Comparison of ENCODE assay signal across 11 mouse cellular contexts in genomic region chr10:4006296-4007015, GRCm38 (mm10). TPM values are rescaled to one million over a fixed set of nuclear protein-coding genes. Genes with fewer than 3 reads are reported as not detected.
A peak's percentile ranks its signal among the peaks of the same experiment; 100 is the strongest.
DNase-seq lines count a peak whose midpoint lies in the region; ATAC-seq and TF ChIP-seq lines count a peak whose summit lies in the region.
"Had no signal": no experiment of that assay in that cellular context is flagged by ENCODE, and none has a peak within 500 bp of the region (broad histone marks: within the 10 kb centered on the region; RNA-seq: fewer than 3 reads in every experiment).

No protein-coding gene starts in this region.

- H3K4me1 ChIP-seq in embryonic facial prominence, embryonic 11.5 days (ENCODE audit: control insufficient read depth, insufficient read depth, low read length), result no peaks in the 10 kb centered on the region
- no peaks in the 10 kb centered on the region for H3K4me1 ChIP-seq in embryonic facial prominence, embryonic 10.5 days
- peaks cover 11% of the 10 kb centered on the region for H3K4me1 ChIP-seq in intestine, embryonic 14.5 days (replicated peaks; ENCODE audit: control insufficient read depth, insufficient read depth, low read length)
- no peaks in the 10 kb centered on the region; the same call in 1 of the 2 replicates for H3K4me1 ChIP-seq in intestine, postnatal 0 days (replicated peaks; ENCODE audit: control insufficient read depth, insufficient read depth, low read length)
- H3K4me1 ChIP-seq in midbrain, embryonic 16.5 days (ENCODE audit: control insufficient read depth, insufficient read depth, low read length), result no peaks in the 10 kb centered on the region
- H3K4me1 ChIP-seq in midbrain, embryonic 10.5 days, result no peaks in the 10 kb centered on the region
- peaks cover 9% of the 10 kb centered on the region; the same call in 1 of the 2 replicates for H3K4me1 ChIP-seq in stomach, embryonic 15.5 days
- H3K4me1 ChIP-seq: neural tube, embryonic 12.5 days had no signal

- no peak overlapping the region for H3K4me3 ChIP-seq in embryonic facial prominence, embryonic 11.5 days (ENCODE audit: low read depth, low read length)
- no peak overlapping the region for H3K4me3 ChIP-seq in embryonic facial prominence, embryonic 10.5 days
- no peak overlapping the region for H3K4me3 ChIP-seq in intestine, embryonic 14.5 days (ENCODE audit: low read depth, low read length)
- no peak overlapping the region for H3K4me3 ChIP-seq in intestine, postnatal 0 days (ENCODE audit: low read depth, low read length)
- no peak overlapping the region for H3K4me3 ChIP-seq in midbrain, embryonic 16.5 days (ENCODE audit: low read depth, low read length)
- no peak overlapping the region for H3K4me3 ChIP-seq in midbrain, embryonic 10.5 days
- no peak overlapping the region for H3K4me3 ChIP-seq in stomach, embryonic 15.5 days (replicated peaks)
- H3K4me3 ChIP-seq: neural tube, embryonic 12.5 days had no signal

- no peak for TF ChIP-seq CTCF in intestine, postnatal 0 days (IDR thresholded peaks at IDR 0.05; ENCODE audit: low read depth)

- ATAC-seq in embryonic facial prominence, embryonic 11.5 days (replicated peaks; ENCODE audit: insufficient number of reproducible peaks, low FRiP score, low TSS enrichment, low read depth), result no peak
- ATAC-seq in intestine, embryonic 14.5 days (replicated peaks; ENCODE audit: low FRiP score, low TSS enrichment, low read depth), result peak; percentile 81; the same call in 1 of the 2 replicates
- no peak for ATAC-seq in intestine, postnatal 0 days
- ATAC-seq in midbrain, embryonic 16.5 days, result peak; percentile 71; the same call in 1 of the 2 replicates
- ATAC-seq in stomach, embryonic 15.5 days (ENCODE audit: insufficient read depth, low FRiP score, low read depth), result peak; percentile 87; the same call in 1 of the 2 replicates

- H3K27ac ChIP-seq in embryonic facial prominence, embryonic 11.5 days (replicated peaks; ENCODE audit: low read depth, low read length), result no peak overlapping the region
- no peak overlapping the region for H3K27ac ChIP-seq in embryonic facial prominence, embryonic 10.5 days (replicated peaks)
- peak overlapping the region; percentile 78 for H3K27ac ChIP-seq in intestine, embryonic 14.5 days (ENCODE audit: low read depth)
- H3K27ac ChIP-seq in intestine, postnatal 0 days (ENCODE audit: low read depth, low read length), result no peak overlapping the region
- no peak overlapping the region for H3K27ac ChIP-seq in midbrain, embryonic 16.5 days (ENCODE audit: low read length)
- no peak overlapping the region for H3K27ac ChIP-seq in midbrain, embryonic 10.5 days (replicated peaks)
- peak overlapping the region; percentile 82 for H3K27ac ChIP-seq in stomach, embryonic 15.5 days
- H3K27ac ChIP-seq: neural tube, embryonic 12.5 days had no signal

- no peak overlapping the region for H3K9ac ChIP-seq in embryonic facial prominence, embryonic 11.5 days (replicated peaks; ENCODE audit: low read length)
- no peak overlapping the region for H3K9ac ChIP-seq in intestine, embryonic 14.5 days (ENCODE audit: low read length)
- no peak overlapping the region for H3K9ac ChIP-seq in intestine, postnatal 0 days (ENCODE audit: low read depth, low read length)
- 0 out of 2 replicates have a peak overlapping the region, but pooled peaks have one; percentile 20 for H3K9ac ChIP-seq in midbrain, embryonic 16.5 days (ENCODE audit: low read depth, low read length)
- H3K9ac ChIP-seq in stomach, embryonic 15.5 days, result no peak overlapping the region
- H3K9ac ChIP-seq: neural tube, embryonic 12.5 days had no signal

- no peaks in the 10 kb centered on the region for H3K36me3 ChIP-seq in embryonic facial prominence, embryonic 11.5 days (replicated peaks; ENCODE audit: control insufficient read depth, insufficient read depth, low read depth, low read length)
- peaks cover 18% of the 10 kb centered on the region for H3K36me3 ChIP-seq in embryonic facial prominence, embryonic 10.5 days (replicated peaks)
- H3K36me3 ChIP-seq in intestine, embryonic 14.5 days (ENCODE audit: control insufficient read depth, insufficient read depth, low read length), result peaks cover 6% of the 10 kb centered on the region; the same call in 1 of the 2 replicates
- peaks cover 9% of the 10 kb centered on the region; the same call in 1 of the 2 replicates for H3K36me3 ChIP-seq in intestine, postnatal 0 days (ENCODE audit: control insufficient read depth, insufficient read depth)
- no peaks in the 10 kb centered on the region for H3K36me3 ChIP-seq in midbrain, embryonic 16.5 days (ENCODE audit: control insufficient read depth, insufficient read depth, low read length)
- H3K36me3 ChIP-seq in midbrain, embryonic 10.5 days, result peaks cover 11% of the 10 kb centered on the region
- no peaks in the 10 kb centered on the region for H3K36me3 ChIP-seq in stomach, embryonic 15.5 days
- H3K36me3 ChIP-seq: neural tube, embryonic 12.5 days had no signal

- peak; percentile 1 for DNase-seq in embryonic facial prominence, embryonic 11.5 days (ENCODE audit: low spot score)
- DNase-seq in embryonic facial prominence, embryonic 10.5 days (ENCODE audit: low spot score), result no peak
- no peak for DNase-seq in intestine, embryonic 14.5 days (ENCODE audit: low spot score)
- no peak for DNase-seq in midbrain, embryonic 10.5 days (ENCODE audit: low spot score)
- no peak for DNase-seq in embryo, embryonic 10 days (ENCODE audit: low spot score)
- DNase-seq: gastrocnemius, postnatal 36 days; spleen, adult 18-20 months had no signal

- 70% methylated on average over 7 of the region's 7 CpGs for WGBS in embryonic facial prominence, embryonic 11.5 days
- WGBS in embryonic facial prominence, embryonic 10.5 days, result 81% methylated on average over 7 of the region's 7 CpGs
- 41% methylated on average over 7 of the region's 7 CpGs for WGBS in intestine, embryonic 14.5 days
- WGBS in intestine, postnatal 0 days, result 42% methylated on average over 7 of the region's 7 CpGs
- 69% methylated on average over 7 of the region's 7 CpGs for WGBS in midbrain, embryonic 16.5 days
- 87% methylated on average over 7 of the region's 7 CpGs for WGBS in midbrain, embryonic 10.5 days
- WGBS in stomach, embryonic 15.5 days, result 38% methylated on average over 7 of the region's 7 CpGs

- no peaks in the 10 kb centered on the region for H3K9me3 ChIP-seq in embryonic facial prominence, embryonic 11.5 days (replicated peaks; ENCODE audit: control insufficient read depth, low read length)
- no peaks in the 10 kb centered on the region for H3K9me3 ChIP-seq in embryonic facial prominence, embryonic 10.5 days
- no peaks in the 10 kb centered on the region for H3K9me3 ChIP-seq in intestine, embryonic 14.5 days (ENCODE audit: control insufficient read depth, low read length)
- H3K9me3 ChIP-seq in intestine, postnatal 0 days (ENCODE audit: control insufficient read depth), result no peaks in the 10 kb centered on the region
- no peaks in the 10 kb centered on the region for H3K9me3 ChIP-seq in midbrain, embryonic 16.5 days (replicated peaks; ENCODE audit: control insufficient read depth, low read length, poor library complexity, severe bottlenecking)
- no peaks in the 10 kb centered on the region for H3K9me3 ChIP-seq in midbrain, embryonic 10.5 days (replicated peaks)
- no peaks in the 10 kb centered on the region for H3K9me3 ChIP-seq in stomach, embryonic 15.5 days
- H3K9me3 ChIP-seq: neural tube, embryonic 12.5 days had no signal

- H3K4me2 ChIP-seq in embryonic facial prominence, embryonic 11.5 days (ENCODE audit: low read depth, low read length), result no peak overlapping the region
- no peak overlapping the region for H3K4me2 ChIP-seq in intestine, embryonic 14.5 days (ENCODE audit: low read length)
- no peak overlapping the region for H3K4me2 ChIP-seq in intestine, postnatal 0 days (replicated peaks; ENCODE audit: low read depth)
- no peak overlapping the region for H3K4me2 ChIP-seq in midbrain, embryonic 16.5 days (ENCODE audit: low read length)
- no peak overlapping the region for H3K4me2 ChIP-seq in stomach, embryonic 15.5 days
- H3K4me2 ChIP-seq: neural tube, embryonic 12.5 days had no signal

- H3K27me3 ChIP-seq in embryonic facial prominence, embryonic 11.5 days (ENCODE audit: control insufficient read depth, insufficient read depth, low read length), result no peaks in the 10 kb centered on the region
- no peaks in the 10 kb centered on the region for H3K27me3 ChIP-seq in embryonic facial prominence, embryonic 10.5 days (replicated peaks; ENCODE audit: low read depth, poor library complexity, severe bottlenecking)
- H3K27me3 ChIP-seq in intestine, embryonic 14.5 days (replicated peaks; ENCODE audit: control insufficient read depth, insufficient read depth, low read length), result no peaks in the 10 kb centered on the region
- H3K27me3 ChIP-seq in intestine, postnatal 0 days (replicated peaks; ENCODE audit: control insufficient read depth, insufficient read depth, low read length), result no peaks in the 10 kb centered on the region
- H3K27me3 ChIP-seq in midbrain, embryonic 16.5 days (ENCODE audit: control insufficient read depth, insufficient read depth, low read depth, low read length), result no peaks in the 10 kb centered on the region
- no peaks in the 10 kb centered on the region for H3K27me3 ChIP-seq in midbrain, embryonic 10.5 days (ENCODE audit: low read depth, poor library complexity, severe bottlenecking)
- H3K27me3 ChIP-seq in stomach, embryonic 15.5 days (replicated peaks), result no peaks in the 10 kb centered on the region
- H3K27me3 ChIP-seq: neural tube, embryonic 12.5 days had no signal

RNA-seq across cellular contexts. Expression of gene Mthfd1l, which starts 33.5 kb away (rescaled TPM):
- 13.6 and 15.3 TPM in 2 replicates for polyA plus RNA-seq in embryonic facial prominence, embryonic 11.5 days (2014; fragmentation: Nextera tagmentation; extraction: Ambion mirVana)
- 20.4 and 24.5 TPM in 2 replicates for polyA plus RNA-seq in embryonic facial prominence, embryonic 10.5 days (2016; fragmentation: Nextera tagmentation; extraction: Ambion mirVana)
- 23.9 and 27.5 TPM in 2 replicates for polyA plus RNA-seq in intestine, embryonic 14.5 days (2014; fragmentation: Nextera tagmentation; extraction: Ambion mirVana)
- 5.3 and 5.6 TPM in 2 replicates for polyA plus RNA-seq in intestine, postnatal 0 days (2015; fragmentation: Nextera tagmentation; extraction: Ambion mirVana)
- polyA plus RNA-seq in midbrain, embryonic 16.5 days (2015; fragmentation: Nextera tagmentation; extraction: Ambion mirVana), result 6.0 and 7.3 TPM in 2 replicates
- polyA plus RNA-seq in midbrain, embryonic 10.5 days (2016; fragmentation: Nextera tagmentation; extraction: Ambion mirVana), result 20.2 and 25.2 TPM in 2 replicates
- 14.6 and 17.1 TPM in 2 replicates for polyA plus RNA-seq in stomach, embryonic 15.5 days (2015; fragmentation: Nextera tagmentation; extraction: Ambion mirVana)

Comparison
In these comparisons a context has a peak if more than half of its experiments do, and no peak if none do; other contexts are left out.
1. ATAC-seq: peak in intestine, embryonic 14.5 days (single experiment), midbrain, embryonic 16.5 days (single experiment) and stomach, embryonic 15.5 days (single experiment); none in embryonic facial prominence, embryonic 11.5 days (single experiment) and intestine, postnatal 0 days (single experiment).
2. H3K27ac ChIP-seq: peak in intestine, embryonic 14.5 days (single experiment) and stomach, embryonic 15.5 days (single experiment); none in embryonic facial prominence, embryonic 11.5 days (single experiment), embryonic facial prominence, embryonic 10.5 days (single experiment), intestine, postnatal 0 days (single experiment), midbrain, embryonic 16.5 days (single experiment) and midbrain, embryonic 10.5 days (single experiment).